Mouse (Mus musculus): Measurements from ENCODE around the gene Myh14.

GRCm38 (mm10) chr7:44612192-44612591, 58.5 kb downstream of the Myh14 start:
- TF ChIP-seq CTCF (IDR thresholded peaks at IDR 0.05; ENCODE audit: low read depth): no peak
- no peak for TF ChIP-seq EP300 (optimal IDR thresholded peaks at IDR 0.05)
